Mouse (Mus musculus) heart, adult 2 months (tissue): ENCODE measurements around the gene Fhl1. TPM values are rescaled to one million over a fixed set of nuclear protein-coding genes. Genes with fewer than 3 reads are reported as not detected.

Source experiments
- DNase-seq, 2 experiments: peaks; one replicate each; pipeline ENCODE4 v3.0.0; 2021
- H3K27ac ChIP-seq: fragments of 200-600 bp; 2 replicates; pipeline ENCODE4 v1.8.1; 2022
- H3K27me3 ChIP-seq: fragments of 200-500 bp; 2 replicates; pipeline ENCODE4 v1.6.1; 2012; ENCODE audit warnings: mild to moderate bottlenecking, low read length, inconsistent platforms, mixed read lengths; ENCODE audit not compliant: control insufficient read depth, insufficient read depth
- H3K36me3 ChIP-seq: fragments of 200-500 bp; 2 replicates; pipeline ENCODE4 v1.6.1; 2012; ENCODE audit warnings: low read length, inconsistent platforms; ENCODE audit not compliant: control insufficient read depth, insufficient read depth
- H3K4me1 ChIP-seq: fragments of 200-500 bp; 2 replicates; pipeline ENCODE4 v1.6.1; 2011; ENCODE audit warnings: low read length; ENCODE audit not compliant: control insufficient read depth, insufficient read depth
- H3K4me3 ChIP-seq: fragments of 200-600 bp; 2 replicates; pipeline ENCODE4 v1.8.1; 2022
- H3K79me2 ChIP-seq: fragments of 200-500 bp; replicated peaks from 2 replicates; pipeline ENCODE4 v1.6.1; 2012; ENCODE audit warnings: mild to moderate bottlenecking, inconsistent platforms, low read length, moderate library complexity, mixed read lengths; ENCODE audit not compliant: control insufficient read depth, insufficient read depth
- H3K9ac ChIP-seq: fragments of 200-500 bp; 2 replicates; pipeline ENCODE4 v1.6.1; 2012; ENCODE audit warnings: low read depth, mild to moderate bottlenecking, control low read depth, inconsistent platforms, low read length, mixed read lengths
- CTCF ChIP-seq: fragments of 200-600 bp; IDR thresholded peaks from 2 replicates; pipeline ENCODE4 v1.8.1; 2022; ENCODE audit warnings: antibody characterized with exemption, mild to moderate bottlenecking, moderate library complexity
- EP300 ChIP-seq: fragments of 200-500 bp; IDR thresholded peaks from 2 replicates; pipeline ENCODE4 v1.6.1; 2011; ENCODE audit warnings: low read depth, low read length, control low read depth; ENCODE audit not compliant: insufficient read depth
- POLR2A ChIP-seq: fragments of 200-500 bp; IDR thresholded peaks from 2 replicates; pipeline ENCODE4 v1.6.1; 2011; ENCODE audit warnings: mild to moderate bottlenecking, low read depth, low read length, control low read depth; ENCODE audit not compliant: insufficient read depth
- WGBS: fragments of 180-500 bp; shearing (Covaris S2); methylation state at CpG from one replicate; pipeline ENCODE4 v1.1.7; 2018; 5-methylcytosine and 5-hydroxymethylcytosine counted together
- intact Hi-C: fragments of 180-260 bp; cut with DNase I; formaldehyde crosslinking; loops from one replicate; pipeline ENCODE4 v1.15.1; 2025
- polyA plus RNA-seq: library from polyadenylated mRNA; depleted of rRNA; stranded (reverse); fragments of >200 nt; gene quantifications from 2 replicates; pipeline ENCODE4 v1.2.3, GENCODE M21; 2012
- total RNA-seq, 2 experiments: library from RNA; stranded (reverse); gene quantifications; 2 replicates each; pipeline ENCODE4 v1.2.3; 2021

The Fhl1 gene
- total and polyA plus RNA-seq, 3 experiments, result 111 to 140 (median 123) TPM

- TF ChIP-seq POLR2A, result no peak
- no peak for TF ChIP-seq EP300
- TF ChIP-seq CTCF, result no peak
- no peaks in the 10 kb centered on the region for H3K79me2 ChIP-seq
- H3K27me3 ChIP-seq, result no peaks in the 10 kb centered on the region
- 52% methylated on average over 4 of the region's 4 CpGs for WGBS
- peak overlapping the region; percentile 49 for H3K27ac ChIP-seq
- intact Hi-C loops, result no loop called here
- H3K4me3 ChIP-seq, result no peak overlapping the region
- DNase-seq, result no peak
- no peaks in the 10 kb centered on the region; the same call in 1 of the 2 replicates for H3K36me3 ChIP-seq
- H3K9ac ChIP-seq, result no peak overlapping the region
- H3K4me1 ChIP-seq, result no peaks in the 10 kb centered on the region; the same call in 1 of the 2 replicates
Observed at GRCm38 (mm10) chrX:56773329-56773728, 41.7 kb downstream of the Fhl1 start.

GRCm38 (mm10) chrX:56786281-56787061 lies 54.9 kb downstream of the Fhl1 start:
- intact Hi-C loops, result no loop called here
- DNase-seq, result peak; percentile 32 to 60
- Histone ChIP-seq H3K27ac (peak overlapping the region; percentile 32; the same call in 1 of the 2 replicates), H3K4me1 (peaks cover 3% of the 10 kb centered on the region; the same call in 1 of the 2 replicates), H3K36me3 (no peaks in the 10 kb centered on the region), H3K4me3 (peak overlapping the region; percentile 10; the same call in 1 of the 2 replicates), H3K9ac (no peak overlapping the region), H3K27me3 (no peaks in the 10 kb centered on the region), H3K79me2 (no peaks in the 10 kb centered on the region)
- TF ChIP-seq POLR2A (no peak), CTCF (no peak), EP300 (no peak)
- WGBS, result 55% methylated on average over 6 of the region's 6 CpGs

GRCm38 (mm10) chrX:56787486-56787885 lies 55.9 kb downstream of the Fhl1 start:
- Histone ChIP-seq H3K79me2 (no peaks in the 10 kb centered on the region), H3K4me1 (peaks cover 3% of the 10 kb centered on the region; the same call in 1 of the 2 replicates), H3K4me3 (no peak overlapping the region), H3K27me3 (no peaks in the 10 kb centered on the region), H3K36me3 (no peaks in the 10 kb centered on the region), H3K9ac (no peak overlapping the region), H3K27ac (peak overlapping the region; percentile 38; the same call in 1 of the 2 replicates)
- intact Hi-C loops, result no loop called here
- WGBS, result 68% methylated on average over 3 of the region's 3 CpGs
- TF ChIP-seq POLR2A (no peak), CTCF (no peak)
- no peak for DNase-seq

- 55% methylated on average over 4 of the region's 4 CpGs for WGBS
- intact Hi-C loops, result no loop called here
Observed at GRCm38 (mm10) chrX:56790591-56790990, 59.0 kb downstream of the Fhl1 start.

GRCm38 (mm10) chrX:56791268-56791667 lies 59.7 kb downstream of the Fhl1 start:
- intact Hi-C loops, result loop anchor here (1.0 kb wide), 2 partner anchors 36 to 141 kb away; no protein-coding TSS in a partner anchor
- Histone ChIP-seq H3K9ac (no peak overlapping the region), H3K79me2 (no peaks in the 10 kb centered on the region), H3K27me3 (no peaks in the 10 kb centered on the region), H3K36me3 (no peaks in the 10 kb centered on the region), H3K27ac (no peak overlapping the region), H3K4me3 (no peak overlapping the region), H3K4me1 (peaks cover 3% of the 10 kb centered on the region; the same call in 1 of the 2 replicates)
- no peak for TF ChIP-seq POLR2A
- peak; percentile 77 for TF ChIP-seq CTCF
- TF ChIP-seq EP300, result no peak
- 45% methylated on average over 15 of the region's 15 CpGs for WGBS
- peak; percentile 45 to 69 for DNase-seq

More at GRCm38 (mm10) chrX:56790591-56790990, 59.0 kb downstream of the Fhl1 start:
- H3K36me3 ChIP-seq, result no peaks in the 10 kb centered on the region
- peaks cover 3% of the 10 kb centered on the region; the same call in 1 of the 2 replicates for H3K4me1 ChIP-seq
- H3K79me2 ChIP-seq, result no peaks in the 10 kb centered on the region
- H3K9ac ChIP-seq, result no peak overlapping the region
- H3K27ac ChIP-seq, result no peak overlapping the region
- no peaks in the 10 kb centered on the region for H3K27me3 ChIP-seq
- DNase-seq, result no peak
- TF ChIP-seq EP300, result no peak
- no peak for TF ChIP-seq CTCF
- TF ChIP-seq POLR2A, result no peak
- H3K4me3 ChIP-seq, result no peak overlapping the region
